Mouse (Mus musculus): ENCODE data around the gene Psmd6. TPM values are rescaled to one million over a fixed set of nuclear protein-coding genes. Genes with fewer than 3 reads are reported as not detected.

The Psmd6 gene
- total and polyA plus RNA-seq, 2 experiments from 2014 or later, result 216 to 250 TPM

GRCm38 (mm10) chr14:14098330-14098980 is 22.3 kb downstream of the Psmd6 start:
- peak; percentile 88 for ATAC-seq
- DNase-seq, result peak; percentile 96
- Histone ChIP-seq H3K36me3 (ENCODE audit: insufficient read depth) (peaks cover 33% of the 10 kb centered on the region), H3K27me3 (ENCODE audit: insufficient read depth, low read length) (no peaks in the 10 kb centered on the region), H3K27ac (ENCODE audit: low read depth, low read length) (no peak overlapping the region), H3K4me2 (ENCODE audit: low read depth) (no peak overlapping the region), H3K4me3 (ENCODE audit: low read depth, low read length) (no peak overlapping the region), H3K9me3 (ENCODE audit: low read length) (no peaks in the 10 kb centered on the region), H3K4me1 (ENCODE audit: insufficient read depth) (no peaks in the 10 kb centered on the region), H3K9ac (no peak overlapping the region)
- TF ChIP-seq CTCF (IDR thresholded peaks at IDR 0.05; ENCODE audit: low read depth), result peak; percentile 100
- WGBS, result 25% methylated on average over 10 of the region's 10 CpGs

DNA sequence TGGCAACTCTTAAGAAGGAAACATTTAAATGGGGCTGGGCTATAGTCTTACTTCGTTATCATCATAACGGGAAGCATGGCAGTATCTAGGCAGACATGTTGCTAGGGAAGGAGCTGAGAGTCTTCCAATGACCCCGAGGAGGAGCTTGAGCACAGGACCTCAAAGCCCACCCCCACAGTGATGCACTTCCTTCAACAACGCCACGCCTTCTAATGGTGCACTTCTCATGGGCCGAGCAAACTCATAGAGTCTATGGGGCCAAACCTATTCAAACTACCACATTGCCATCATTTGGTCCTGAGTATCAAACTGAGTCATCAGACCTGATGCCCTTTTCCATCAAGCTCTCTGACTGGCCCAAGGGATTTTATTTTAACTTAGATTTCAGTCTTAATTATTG is 30.2 kb downstream of the Psmd6 start:
- H3K36me3 ChIP-seq (ENCODE audit: insufficient read depth), result peaks cover 21% of the 10 kb centered on the region
- no peak for TF ChIP-seq CTCF (IDR thresholded peaks at IDR 0.05; ENCODE audit: low read depth)
- no peaks in the 10 kb centered on the region for H3K4me1 ChIP-seq (ENCODE audit: insufficient read depth)
- no peak overlapping the region for H3K9ac ChIP-seq
- DNase-seq, result no peak
- no peak overlapping the region for H3K4me3 ChIP-seq (ENCODE audit: low read depth, low read length)
- H3K9me3 ChIP-seq (ENCODE audit: low read length), result no peaks in the 10 kb centered on the region
- H3K27ac ChIP-seq (ENCODE audit: low read depth, low read length), result no peak overlapping the region
- no peak overlapping the region for H3K4me2 ChIP-seq (ENCODE audit: low read depth)
- ATAC-seq, result no peak
- 93% methylated on average over 6 of the region's 6 CpGs for WGBS
- no peaks in the 10 kb centered on the region for H3K27me3 ChIP-seq (ENCODE audit: insufficient read depth, low read length)

- ATAC-seq, result no peak
- no peak for DNase-seq
- H3K4me3 ChIP-seq (ENCODE audit: low read depth, low read length), result no peak overlapping the region
- H3K9me3 ChIP-seq (ENCODE audit: low read length), result no peaks in the 10 kb centered on the region
- no peaks in the 10 kb centered on the region for H3K27me3 ChIP-seq (ENCODE audit: insufficient read depth, low read length)
- H3K4me1 ChIP-seq (ENCODE audit: insufficient read depth), result no peaks in the 10 kb centered on the region
- H3K27ac ChIP-seq (ENCODE audit: low read depth, low read length), result no peak overlapping the region
- 86% methylated on average over 9 of the region's 9 CpGs for WGBS
- no peak overlapping the region for H3K4me2 ChIP-seq (ENCODE audit: low read depth)
- TF ChIP-seq CTCF (IDR thresholded peaks at IDR 0.05; ENCODE audit: low read depth), result no peak
- peaks cover 21% of the 10 kb centered on the region for H3K36me3 ChIP-seq (ENCODE audit: insufficient read depth)
- no peak overlapping the region for H3K9ac ChIP-seq
These were observed 32.6 kb downstream of the Psmd6 start for GRCm38 (mm10) chr14:14088016-14088791.

GRCm38 (mm10) chr14:14087348-14087747 is 33.4 kb downstream of the Psmd6 start:
- no peak overlapping the region for H3K27ac ChIP-seq (ENCODE audit: low read depth, low read length)
- H3K4me3 ChIP-seq (ENCODE audit: low read depth, low read length), result no peak overlapping the region
- DNase-seq (no peak), ATAC-seq (no peak)
- TF ChIP-seq CTCF (IDR thresholded peaks at IDR 0.05; ENCODE audit: low read depth), result no peak
- H3K4me1 ChIP-seq (ENCODE audit: insufficient read depth), result no peaks in the 10 kb centered on the region
- WGBS, result 86% methylated on average over 6 of the region's 6 CpGs
- no peak overlapping the region for H3K9ac ChIP-seq
- H3K4me2 ChIP-seq (ENCODE audit: low read depth), result no peak overlapping the region
- H3K9me3 ChIP-seq (ENCODE audit: low read length), result no peaks in the 10 kb centered on the region
- H3K27me3 ChIP-seq (ENCODE audit: insufficient read depth, low read length), result no peaks in the 10 kb centered on the region
- peaks cover 17% of the 10 kb centered on the region for H3K36me3 ChIP-seq (ENCODE audit: insufficient read depth)

DNA sequence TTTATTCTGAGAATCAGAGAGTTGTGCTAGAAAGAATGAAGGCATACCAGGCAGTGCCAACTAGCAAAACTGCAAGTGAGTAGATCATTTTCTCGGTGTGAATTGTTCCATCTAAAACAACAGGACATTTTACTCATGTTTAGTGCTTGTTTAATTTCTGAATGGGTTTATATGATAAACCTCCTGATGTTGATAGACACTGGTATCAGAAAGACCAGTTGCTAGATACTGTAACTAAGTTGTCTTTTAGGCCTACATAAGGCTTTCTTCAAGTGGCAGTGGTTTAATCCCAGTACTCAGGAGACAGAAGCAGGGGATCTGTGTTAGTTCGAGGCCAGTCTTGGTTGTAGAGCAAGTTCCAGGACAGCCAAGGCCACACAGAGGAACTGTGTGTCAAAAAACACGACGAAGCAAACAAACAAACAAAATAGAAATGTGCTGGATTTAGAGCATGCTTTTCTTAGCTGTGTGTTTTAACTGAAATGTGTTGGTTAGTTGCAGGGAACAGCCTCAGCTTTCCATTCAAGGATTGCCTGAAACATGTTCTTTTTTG is 34.0 kb downstream of the Psmd6 start:
- H3K4me2 ChIP-seq (ENCODE audit: low read depth), result no peak overlapping the region
- DNase-seq, result no peak
- no peak for TF ChIP-seq CTCF (IDR thresholded peaks at IDR 0.05; ENCODE audit: low read depth)

GRCm38 (mm10) chr14:14083811-14084210 is 37.0 kb downstream of the Psmd6 start:
- Histone ChIP-seq H3K36me3 (ENCODE audit: insufficient read depth) (peaks cover 1% of the 10 kb centered on the region; the same call in 1 of the 2 replicates), H3K4me3 (ENCODE audit: low read depth, low read length) (no peak overlapping the region), H3K9me3 (ENCODE audit: low read length) (no peaks in the 10 kb centered on the region), H3K4me2 (ENCODE audit: low read depth) (no peak overlapping the region), H3K9ac (no peak overlapping the region), H3K27me3 (ENCODE audit: insufficient read depth, low read length) (no peaks in the 10 kb centered on the region), H3K27ac (ENCODE audit: low read depth, low read length) (no peak overlapping the region), H3K4me1 (ENCODE audit: insufficient read depth) (no peaks in the 10 kb centered on the region)
- DNase-seq (no peak), ATAC-seq (no peak)
- TF ChIP-seq CTCF (IDR thresholded peaks at IDR 0.05; ENCODE audit: low read depth), result no peak
- 93% methylated on average over 8 of the region's 8 CpGs for WGBS

More for the DNA sequence above, 34.0 kb downstream of the Psmd6 start:
- Histone ChIP-seq H3K9ac (no peak overlapping the region), H3K27ac (ENCODE audit: low read depth, low read length) (no peak overlapping the region), H3K4me3 (ENCODE audit: low read depth, low read length) (no peak overlapping the region), H3K27me3 (ENCODE audit: insufficient read depth, low read length) (no peaks in the 10 kb centered on the region), H3K36me3 (ENCODE audit: insufficient read depth) (peaks cover 16% of the 10 kb centered on the region), H3K4me1 (ENCODE audit: insufficient read depth) (no peaks in the 10 kb centered on the region), H3K9me3 (ENCODE audit: low read length) (no peaks in the 10 kb centered on the region)
- ATAC-seq, result no peak
- 86% methylated on average over 4 of the region's 4 CpGs for WGBS
